Mouse (Mus musculus): ENCODE measurements around the gene Map1lc3b. TPM values are rescaled to one million over a fixed set of nuclear protein-coding genes. Genes with fewer than 3 reads are reported as not detected.

Gene Map1lc3b
- total RNA-seq, 2 experiments from 2014 or later, result 65.9 to 74.5 TPM

Other genes with a start within 250 kb of the Map1lc3b start
- gene 1700018B08Rik, start 46.0 kb upstream of the Map1lc3b start, total RNA-seq (2015), result not detected in 2 replicates
- not detected in 2 replicates for gene 1700018B08Rik, start 46.0 kb upstream of the Map1lc3b start, total RNA-seq (2017)
- gene Fbxo31, start 11.6 kb upstream of the Map1lc3b start, total RNA-seq (2015), result 6.0 and 6.6 TPM in 2 replicates
- 6.9 and 7.1 TPM in 2 replicates for gene Fbxo31, start 11.6 kb upstream of the Map1lc3b start, total RNA-seq (2017)
- 0.07 TPM in 1 of 2 replicates, not detected in the other for gene Zcchc14, start 62.5 kb downstream of the Map1lc3b start, total RNA-seq (2015)
- 0.04 TPM in 1 of 2 replicates, not detected in the other for gene Zcchc14, start 62.5 kb downstream of the Map1lc3b start, total RNA-seq (2017)
- not detected in 2 replicates for gene Jph3, start 139.3 kb downstream of the Map1lc3b start, total RNA-seq (2015)
- gene Jph3, start 139.3 kb downstream of the Map1lc3b start, total RNA-seq (2017), result 0.04 TPM in 1 of 2 replicates, not detected in the other
- gene Klhdc4, start 239.2 kb downstream of the Map1lc3b start, total RNA-seq (2015), result 16.5 and 18.6 TPM in 2 replicates
- 46.1 and 46.9 TPM in 2 replicates for gene Klhdc4, start 239.2 kb downstream of the Map1lc3b start, total RNA-seq (2017)